Mouse (Mus musculus) forelimb bud, embryonic 11.5 days (tissue): ENCODE measurements around the gene Zfp710.
"Not testable (repeated sequence)": the region's sequence is repeated elsewhere in the genome, so short reads cannot be mapped to it uniquely, and the experiment has no call there.

Source experiments
- DNase-seq: peaks from one replicate; pipeline ENCODE4 v3.0.0-alpha.2; 2012; ENCODE audit warnings: low read depth, low spot score

The Zfp710 gene

GRCm38 (mm10) chr7:80024521-80025390 lies at the start of gene Zfp710:
Zfp710 (plus strand) TSS chr7:80024814.
- DNase-seq = peak; percentile 51

GRCm38 (mm10) chr7:79975316-79975715 lies 49.3 kb upstream of the Zfp710 start:
- DNase-seq = no peak

GRCm38 (mm10) chr7:79986717-79987116 lies 37.9 kb upstream of the Zfp710 start:
- DNase-seq = no peak

GRCm38 (mm10) chr7:79987745-79988144 lies 36.9 kb upstream of the Zfp710 start:
- DNase-seq = peak; percentile 31

- not testable (repeated sequence) for DNase-seq
Observed at GRCm38 (mm10) chr7:79988466-79988865, 36.1 kb upstream of the Zfp710 start.

GRCm38 (mm10) chr7:79994476-79994875 lies 30.1 kb upstream of the Zfp710 start:
- DNase-seq = peak; percentile 20

GRCm38 (mm10) chr7:79997761-79998160 lies 26.9 kb upstream of the Zfp710 start:
- no peak for DNase-seq

- DNase-seq = no peak
Observed at GRCm38 (mm10) chr7:80002353-80003055, 22.1 kb upstream of the Zfp710 start.

GRCm38 (mm10) chr7:80004776-80005554 lies 19.6 kb upstream of the Zfp710 start:
- DNase-seq = no peak

- DNase-seq = no peak
Observed at GRCm38 (mm10) chr7:80010680-80011079, 13.9 kb upstream of the Zfp710 start.

GRCm38 (mm10) chr7:80011470-80011869 lies 13.1 kb upstream of the Zfp710 start:
- DNase-seq = peak; percentile 47

GRCm38 (mm10) chr7:80013884-80014550 lies 10.6 kb upstream of the Zfp710 start:
- DNase-seq = no peak

- DNase-seq = no peak
Observed at GRCm38 (mm10) chr7:80014826-80015755, 9.5 kb upstream of the Zfp710 start.

- DNase-seq = no peak
Observed at GRCm38 (mm10) chr7:80018506-80019452, 5.8 kb upstream of the Zfp710 start.

GRCm38 (mm10) chr7:80023621-80024435 lies 786 bp upstream of the Zfp710 start:
- DNase-seq = no peak

GRCm38 (mm10) chr7:80025391-80026117 lies 940 bp downstream of the Zfp710 start:
- no peak for DNase-seq

- peak; percentile 76 for DNase-seq
Observed at GRCm38 (mm10) chr7:80026118-80026989, 1.7 kb downstream of the Zfp710 start.
